Mouse (Mus musculus) gastrocnemius, postnatal 10 days (tissue): Measurements from ENCODE around the gene Fpgs. TPM values are rescaled to one million over a fixed set of nuclear protein-coding genes. Genes with fewer than 3 reads are reported as not detected.

Experiments used
- DNase-seq: peaks from one replicate; pipeline ENCODE4 v3.0.0; 2021; ENCODE audit warnings: mixed read lengths
- total RNA-seq, 2 experiments: library from RNA; stranded (reverse); gene quantifications; 2 replicates each; pipeline ENCODE4 v1.2.3; 2021

Fpgs gene
- total RNA-seq, 2 experiments from 2014 or later, result 10.5 to 15.6 TPM

GRCm38 (mm10) chr2:32699680-32700079 lies 4.3 kb downstream of the Fpgs start:
- no peak for DNase-seq

- DNase-seq, result no peak
Measured at GRCm38 (mm10) chr2:32694691-32695090, 9.3 kb downstream of the Fpgs start.

GRCm38 (mm10) chr2:32693823-32694411 lies 10.0 kb downstream of the Fpgs start:
- peak; percentile 95 for DNase-seq

- DNase-seq, result no peak
Measured at GRCm38 (mm10) chr2:32693282-32693681, 10.7 kb downstream of the Fpgs start.

GRCm38 (mm10) chr2:32692496-32692895 lies 11.4 kb downstream of the Fpgs start:
- DNase-seq, result no peak

- no peak for DNase-seq
Measured at GRCm38 (mm10) chr2:32691041-32691440, 12.9 kb downstream of the Fpgs start.

- peak; percentile 93 for DNase-seq
Measured at GRCm38 (mm10) chr2:32689420-32689819, 14.5 kb downstream of the Fpgs start.

- DNase-seq, result no peak
Measured at GRCm38 (mm10) chr2:32687562-32687961, 16.4 kb downstream of the Fpgs start.

GRCm38 (mm10) chr2:32686640-32687039 lies 17.3 kb downstream of the Fpgs start:
- DNase-seq, result no peak

- no peak for DNase-seq
Measured at GRCm38 (mm10) chr2:32685807-32686206, 18.1 kb downstream of the Fpgs start.

GRCm38 (mm10) chr2:32684681-32685428 lies 19.1 kb downstream of the Fpgs start:
- no peak for DNase-seq

- DNase-seq, result no peak
Measured at GRCm38 (mm10) chr2:32683701-32684100, 20.2 kb downstream of the Fpgs start.

- peak; percentile 35 for DNase-seq
Measured at GRCm38 (mm10) chr2:32682721-32683417, 21.1 kb downstream of the Fpgs start.

- DNase-seq, result no peak
Measured at GRCm38 (mm10) chr2:32681754-32682153, 22.2 kb downstream of the Fpgs start.

- no peak for DNase-seq
Measured at GRCm38 (mm10) chr2:32680961-32681650, 22.8 kb downstream of the Fpgs start.

- DNase-seq, result peak; percentile 34
Measured at GRCm38 (mm10) chr2:32680051-32680451, 23.9 kb downstream of the Fpgs start.

GRCm38 (mm10) chr2:32677683-32678082 lies 26.3 kb downstream of the Fpgs start:
- no peak for DNase-seq

- no peak for DNase-seq
Measured at GRCm38 (mm10) chr2:32676821-32677220, 27.1 kb downstream of the Fpgs start.

- DNase-seq, result no peak
Measured at GRCm38 (mm10) chr2:32673176-32673917, 30.6 kb downstream of the Fpgs start.

- no peak for DNase-seq
Measured at GRCm38 (mm10) chr2:32671907-32672595, 31.9 kb downstream of the Fpgs start.

GRCm38 (mm10) chr2:32671147-32671546 lies 32.8 kb downstream of the Fpgs start:
- DNase-seq, result no peak
